Mouse (Mus musculus): ENCODE measurements around the gene Ypel2. TPM values are rescaled to one million over a fixed set of nuclear protein-coding genes. Genes with fewer than 3 reads are reported as not detected.

The Ypel2 gene
- total and polyA plus RNA-seq, 3 experiments = 0.23 to 0.52 TPM; not detected in 1

DNA sequence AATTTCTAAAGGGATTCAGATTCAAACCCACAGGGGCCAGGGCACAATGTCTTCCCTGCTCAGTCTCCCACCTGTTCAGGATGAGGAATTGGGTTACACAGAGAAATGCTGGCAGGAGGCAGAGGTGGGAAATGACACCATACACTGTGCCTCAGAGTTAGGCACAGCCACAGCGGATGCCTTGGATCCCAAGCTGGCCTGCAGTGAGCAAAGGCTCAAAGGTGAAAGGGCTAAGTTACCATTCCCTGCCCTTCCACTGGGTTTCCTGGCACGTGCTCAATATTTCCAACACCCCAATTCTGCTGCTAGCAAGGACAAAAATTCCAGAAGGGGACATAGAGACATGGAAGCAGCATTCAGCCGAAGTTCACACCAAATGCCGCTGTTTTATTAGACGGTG is 20.3 kb downstream of the Ypel2 start:
- no peaks in the 10 kb centered on the region for H3K79me2 ChIP-seq (ENCODE audit: control insufficient read depth, insufficient read depth, low read length, poor library complexity)
- no peak overlapping the region for H3K4me3 ChIP-seq (ENCODE audit: control insufficient read depth in 1 of 2, insufficient read depth in 1 of 2, low read depth in 2 of 2, low read length in 2 of 2)
- H3K9ac ChIP-seq (ENCODE audit: control insufficient read depth, low read depth, low read length, poor library complexity, severe bottlenecking) = no peak overlapping the region
- no peaks in the 10 kb centered on the region for H3K27me3 ChIP-seq (ENCODE audit: control insufficient read depth in 1 of 2, insufficient read depth in 2 of 2, low read length in 2 of 2)
- no peaks in the 10 kb centered on the region for H3K9me3 ChIP-seq (replicated peaks; ENCODE audit: insufficient read depth, low read length)
- no peaks in the 10 kb centered on the region for H3K36me3 ChIP-seq (ENCODE audit: control insufficient read depth in 1 of 2, insufficient read depth in 2 of 2, low read length in 2 of 2)
- TF ChIP-seq ZNF384 (IDR thresholded peaks at IDR 0.05; ENCODE audit: low read depth, low read length) = no peak
- TF ChIP-seq NELFE (IDR thresholded peaks at IDR 0.05; ENCODE audit: low read depth, low read length) = no peak
- TF ChIP-seq MAX (IDR thresholded peaks at IDR 0.05; ENCODE audit: low read length) = no peak
- TF ChIP-seq MEF2A (IDR thresholded peaks at IDR 0.05; ENCODE audit: extremely low read depth, insufficient replicate concordance, low read depth, low read length, poor library complexity, severe bottlenecking) = no peak
- TF ChIP-seq NRF1 (IDR thresholded peaks at IDR 0.05; ENCODE audit: insufficient read depth, low read depth, low read length, poor library complexity, severe bottlenecking) = no peak
- no peak for TF ChIP-seq UBTF (IDR thresholded peaks at IDR 0.05; ENCODE audit: borderline replicate concordance, insufficient read depth, low read depth, low read length)
- TF ChIP-seq RCOR1 (IDR thresholded peaks at IDR 0.05; ENCODE audit: low read depth, low read length) = no peak
- TF ChIP-seq HCFC1 (IDR thresholded peaks at IDR 0.05; ENCODE audit: low read depth, low read length) = no peak
- no peak for TF ChIP-seq TAL1 (IDR thresholded peaks at IDR 0.05; ENCODE audit: low read length)
- no peak for TF ChIP-seq GABPA (IDR thresholded peaks at IDR 0.05; ENCODE audit: low read depth, low read length)
- TF ChIP-seq MYB (IDR thresholded peaks at IDR 0.05; ENCODE audit: low read depth, low read length) = no peak
- no peak for TF ChIP-seq SIN3A (IDR thresholded peaks at IDR 0.05; ENCODE audit: low read length)
- no peak for TF ChIP-seq MAFK (IDR thresholded peaks at IDR 0.05; ENCODE audit: borderline replicate concordance, low read depth, low read length)
- no peak for TF ChIP-seq ZC3H11A (IDR thresholded peaks at IDR 0.05; ENCODE audit: low read depth, low read length)
- TF ChIP-seq USF1 (IDR thresholded peaks at IDR 0.05; ENCODE audit: low read depth, low read length) = no peak
- no peak for TF ChIP-seq TBP (IDR thresholded peaks at IDR 0.05; ENCODE audit: low read depth, low read length)
- no peak for DNase-seq (ENCODE audit: low read depth, low spot score)
- H3K4me1 ChIP-seq (ENCODE audit: control insufficient read depth in 1 of 2, insufficient read depth in 2 of 2, low read length in 2 of 2) = no peaks in the 10 kb centered on the region
- no peak overlapping the region for H3K27ac ChIP-seq (ENCODE audit: control insufficient read depth, low read depth, low read length)

DNA sequence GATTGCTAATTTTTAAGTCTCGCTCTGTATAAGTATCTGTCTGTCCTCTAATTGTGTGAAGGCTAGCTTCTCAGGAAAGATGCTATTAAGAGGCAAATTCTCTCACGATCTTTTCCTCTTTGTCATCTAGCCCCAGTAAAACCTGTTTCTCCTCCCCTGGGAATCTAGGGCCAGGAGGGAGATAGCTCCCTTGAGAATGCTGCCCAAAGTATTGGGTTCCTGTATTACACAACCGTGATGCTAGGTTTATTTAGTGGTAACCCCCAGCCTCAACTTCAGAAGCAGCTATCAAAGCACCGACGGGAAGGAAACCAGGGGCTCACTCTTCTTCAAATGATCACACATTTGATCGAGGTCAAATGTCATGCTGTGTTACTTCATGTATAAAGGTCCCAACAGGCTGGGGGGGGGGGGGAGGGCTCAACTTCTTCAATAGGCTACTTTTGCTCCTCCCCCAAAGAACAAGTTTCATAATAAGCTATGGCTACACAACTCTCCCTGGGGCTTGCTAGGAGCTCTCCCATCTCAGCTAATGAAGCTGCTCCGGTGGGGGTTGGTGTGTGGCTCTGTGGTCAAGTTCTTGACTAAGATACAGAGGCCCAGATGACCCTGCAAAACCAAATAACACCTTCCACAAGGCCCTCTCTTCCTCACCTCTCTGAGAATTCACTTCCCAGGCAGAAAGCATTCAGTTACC is 22.3 kb downstream of the Ypel2 start:
- H3K9ac ChIP-seq (ENCODE audit: control insufficient read depth, low read depth, low read length, poor library complexity, severe bottlenecking) = no peak overlapping the region
- no peak overlapping the region for H3K27ac ChIP-seq (ENCODE audit: control insufficient read depth, low read depth, low read length)
- DNase-seq (ENCODE audit: low read depth, low spot score) = no peak
- no peaks in the 10 kb centered on the region for H3K9me3 ChIP-seq (replicated peaks; ENCODE audit: insufficient read depth, low read length)
- H3K4me1 ChIP-seq (ENCODE audit: control insufficient read depth in 1 of 2, insufficient read depth in 2 of 2, low read length in 2 of 2) = no peaks in the 10 kb centered on the region
- H3K79me2 ChIP-seq (ENCODE audit: control insufficient read depth, insufficient read depth, low read length, poor library complexity) = no peaks in the 10 kb centered on the region
- H3K27me3 ChIP-seq (ENCODE audit: control insufficient read depth in 1 of 2, insufficient read depth in 2 of 2, low read length in 2 of 2) = no peaks in the 10 kb centered on the region
- TF ChIP-seq HCFC1 (IDR thresholded peaks at IDR 0.05; ENCODE audit: low read depth, low read length) (no peak), MAFK (IDR thresholded peaks at IDR 0.05; ENCODE audit: borderline replicate concordance, low read depth, low read length) (no peak), TAL1 (IDR thresholded peaks at IDR 0.05; ENCODE audit: low read length) (no peak), MEF2A (IDR thresholded peaks at IDR 0.05; ENCODE audit: extremely low read depth, insufficient replicate concordance, low read depth, low read length, poor library complexity, severe bottlenecking) (no peak), JUND (IDR thresholded peaks at IDR 0.05; ENCODE audit: low read depth, low read length) (no peak), POLR2A (IDR thresholded peaks at IDR 0.05; ENCODE audit: control insufficient read depth in 1 of 2, insufficient read depth in 1 of 2, low read depth in 1 of 2, low read length in 2 of 2, poor library complexity in 1 of 2) (no peak), MAZ (IDR thresholded peaks at IDR 0.05; ENCODE audit: low read depth, low read length) (no peak), KAT2A (conservative IDR thresholded peaks at IDR 0.05; ENCODE audit: low read depth, low read length) (no peak), ZNF384 (IDR thresholded peaks at IDR 0.05; ENCODE audit: low read depth, low read length) (no peak), MAX (IDR thresholded peaks at IDR 0.05; ENCODE audit: low read length) (no peak)
- H3K36me3 ChIP-seq (ENCODE audit: control insufficient read depth in 1 of 2, insufficient read depth in 2 of 2, low read length in 2 of 2) = no peaks in the 10 kb centered on the region
- H3K4me3 ChIP-seq (ENCODE audit: control insufficient read depth in 1 of 2, insufficient read depth in 1 of 2, low read depth in 2 of 2, low read length in 2 of 2) = no peak overlapping the region
